Mouse (Mus musculus) neural tube, embryonic 14.5 days (tissue): ENCODE results near the gene Slc22a4. TPM values are rescaled to one million over a fixed set of nuclear protein-coding genes. Genes with fewer than 3 reads are reported as not detected.

Experiments used
- ATAC-seq: fragments of 200-750 bp; cut with Nextera tagmentation; 2 replicates; pipeline ENCODE4 v1.8.0; 2017; ENCODE audit warnings: low read depth, mild to moderate bottlenecking, moderate TSS enrichment, moderate library complexity
- H3K27ac ChIP-seq: fragments of 300-500 bp; sonication (generic); 2 replicates; pipeline ENCODE4 v1.5.1; 2014; ENCODE audit warnings: low read depth, mild to moderate bottlenecking, control low read depth, low read length, moderate library complexity, mixed read lengths
- H3K27me3 ChIP-seq: fragments of 300-500 bp; sonication (generic); 2 replicates; pipeline ENCODE4 v1.6.1; 2014; ENCODE audit warnings: low read length; ENCODE audit not compliant: control insufficient read depth, insufficient read depth
- H3K36me3 ChIP-seq: fragments of 300-500 bp; sonication (generic); 2 replicates; pipeline ENCODE4 v1.6.1; 2014; ENCODE audit warnings: low read length, mixed read lengths; ENCODE audit not compliant: control insufficient read depth, insufficient read depth
- H3K4me1 ChIP-seq: fragments of 300-500 bp; sonication (generic); 2 replicates; pipeline ENCODE4 v1.6.1; 2014; ENCODE audit warnings: low read length; ENCODE audit not compliant: control insufficient read depth, insufficient read depth
- H3K4me2 ChIP-seq: fragments of 300-500 bp; sonication (generic); 2 replicates; pipeline ENCODE4 v1.6.1; 2014; ENCODE audit warnings: mild to moderate bottlenecking, low read depth, low read length, control low read depth
- H3K4me3 ChIP-seq: fragments of 300-500 bp; sonication (generic); 2 replicates; pipeline ENCODE4 v1.5.1; 2014; ENCODE audit warnings: low read depth, low read length, control low read depth, mixed read lengths
- H3K9ac ChIP-seq: fragments of 300-500 bp; sonication (generic); replicated peaks from 2 replicates; pipeline ENCODE4 v1.6.1; 2014; ENCODE audit warnings: low read depth, mild to moderate bottlenecking, control low read depth, low read length, mixed read lengths
- H3K9me3 ChIP-seq: fragments of 300-500 bp; sonication (generic); 2 replicates; pipeline ENCODE4 v1.6.1; 2016; ENCODE audit warnings: low read length; ENCODE audit not compliant: control insufficient read depth
- WGBS: fragments of 180-500 bp; shearing (Covaris S2); extraction: QIAGEN DNeasy Blood & Tissue Kit; methylation state at CpG from one replicate; pipeline ENCODE4 v1.1.7; 2014; 5-methylcytosine and 5-hydroxymethylcytosine counted together
- polyA plus RNA-seq: library from polyadenylated mRNA; unstranded; fragments of >200 nt; fragmentation: Nextera tagmentation; extraction: Ambion mirVana; gene quantifications from 2 replicates; pipeline ENCODE4 v1.2.1, GENCODE M21; 2014

Slc22a4 gene
- polyA plus RNA-seq, 1 experiment from 2014 or later = 6.1 TPM

GRCm38 (mm10) chr11:54060316-54060715 is 32.4 kb upstream of the Slc22a4 start:
- peaks cover 18% of the 10 kb centered on the region for H3K4me1 ChIP-seq
- 24% methylated on average over 9 of the region's 9 CpGs for WGBS
- ATAC-seq = no peak
- H3K4me2 ChIP-seq = no peak overlapping the region
- no peaks in the 10 kb centered on the region for H3K36me3 ChIP-seq
- H3K27ac ChIP-seq = no peak overlapping the region
- no peak overlapping the region for H3K9ac ChIP-seq
- no peaks in the 10 kb centered on the region for H3K9me3 ChIP-seq
- no peaks in the 10 kb centered on the region for H3K27me3 ChIP-seq
- no peak overlapping the region for H3K4me3 ChIP-seq

GRCm38 (mm10) chr11:54059526-54059925 is 31.6 kb upstream of the Slc22a4 start:
- Histone ChIP-seq H3K27me3 (no peaks in the 10 kb centered on the region), H3K9me3 (no peaks in the 10 kb centered on the region), H3K4me3 (no peak overlapping the region), H3K36me3 (no peaks in the 10 kb centered on the region), H3K4me1 (peaks cover 18% of the 10 kb centered on the region), H3K4me2 (no peak overlapping the region), H3K27ac (no peak overlapping the region), H3K9ac (no peak overlapping the region)
- ATAC-seq = no peak
- 50% methylated on average over 1 of the region's 1 CpGs for WGBS

GRCm38 (mm10) chr11:54058643-54059042 is 30.8 kb upstream of the Slc22a4 start:
- H3K4me2 ChIP-seq = no peak overlapping the region
- peak overlapping the region; percentile 57 for H3K27ac ChIP-seq
- no peaks in the 10 kb centered on the region for H3K36me3 ChIP-seq
- H3K4me3 ChIP-seq = no peak overlapping the region
- no peak overlapping the region for H3K9ac ChIP-seq
- H3K27me3 ChIP-seq = no peaks in the 10 kb centered on the region
- 13% methylated on average over 6 of the region's 6 CpGs for WGBS
- peak; percentile 36; the same call in 1 of the 2 replicates for ATAC-seq
- H3K9me3 ChIP-seq = no peaks in the 10 kb centered on the region
- H3K4me1 ChIP-seq = peaks cover 18% of the 10 kb centered on the region

- peak overlapping the region; percentile 57 for H3K27ac ChIP-seq
These were observed 30.2 kb upstream of the Slc22a4 start for GRCm38 (mm10) chr11:54058056-54058617.

GRCm38 (mm10) chr11:54057428-54057827 is 29.5 kb upstream of the Slc22a4 start:
- WGBS = 10% methylated on average over 2 of the region's 2 CpGs
- Histone ChIP-seq H3K4me3 (no peak overlapping the region), H3K9me3 (no peaks in the 10 kb centered on the region), H3K9ac (no peak overlapping the region), H3K27me3 (no peaks in the 10 kb centered on the region), H3K4me2 (no peak overlapping the region), H3K4me1 (peaks cover 18% of the 10 kb centered on the region), H3K36me3 (no peaks in the 10 kb centered on the region), H3K27ac (no peak overlapping the region)
- no peak for ATAC-seq

More at GRCm38 (mm10) chr11:54058056-54058617, 30.2 kb upstream of the Slc22a4 start:
- ATAC-seq = peak; percentile 75
- peaks cover 18% of the 10 kb centered on the region for H3K4me1 ChIP-seq
- H3K9ac ChIP-seq = no peak overlapping the region
- no peak overlapping the region for H3K4me2 ChIP-seq
- 23% methylated on average over 10 of the region's 10 CpGs for WGBS
- H3K9me3 ChIP-seq = no peaks in the 10 kb centered on the region
- no peaks in the 10 kb centered on the region for H3K27me3 ChIP-seq
- no peaks in the 10 kb centered on the region for H3K36me3 ChIP-seq
- no peak overlapping the region for H3K4me3 ChIP-seq

- ATAC-seq = no peak
- Histone ChIP-seq H3K9ac (no peak overlapping the region), H3K9me3 (no peaks in the 10 kb centered on the region), H3K36me3 (no peaks in the 10 kb centered on the region), H3K4me1 (peaks cover 18% of the 10 kb centered on the region), H3K27me3 (no peaks in the 10 kb centered on the region), H3K4me2 (no peak overlapping the region), H3K4me3 (no peak overlapping the region), H3K27ac (no peak overlapping the region)
- whole genome bisulfite sequencing = 28% methylated on average over 8 of the region's 8 CpGs
These were observed 28.2 kb upstream of the Slc22a4 start for GRCm38 (mm10) chr11:54056132-54056531.

- no peaks in the 10 kb centered on the region for H3K9me3 ChIP-seq
- 41% methylated on average over 6 of the region's 6 CpGs for WGBS
These were observed 26.4 kb upstream of the Slc22a4 start for GRCm38 (mm10) chr11:54054257-54054656.

GRCm38 (mm10) chr11:54053090-54053489 is 25.2 kb upstream of the Slc22a4 start:
- Histone ChIP-seq H3K27ac (no peak overlapping the region), H3K27me3 (no peaks in the 10 kb centered on the region), H3K4me1 (peaks cover 5% of the 10 kb centered on the region), H3K9me3 (no peaks in the 10 kb centered on the region), H3K4me2 (no peak overlapping the region), H3K36me3 (no peaks in the 10 kb centered on the region), H3K9ac (no peak overlapping the region), H3K4me3 (no peak overlapping the region)
- ATAC-seq = no peak
- WGBS = 89% methylated on average over 7 of the region's 7 CpGs

More at GRCm38 (mm10) chr11:54054257-54054656, 26.4 kb upstream of the Slc22a4 start:
- H3K27ac ChIP-seq = no peak overlapping the region
- ATAC-seq = no peak
- peaks cover 10% of the 10 kb centered on the region for H3K4me1 ChIP-seq
- H3K36me3 ChIP-seq = no peaks in the 10 kb centered on the region
- no peaks in the 10 kb centered on the region for H3K27me3 ChIP-seq
- no peak overlapping the region for H3K4me3 ChIP-seq
- no peak overlapping the region for H3K9ac ChIP-seq
- no peak overlapping the region for H3K4me2 ChIP-seq

- Histone ChIP-seq H3K36me3 (no peaks in the 10 kb centered on the region), H3K27me3 (no peaks in the 10 kb centered on the region), H3K27ac (no peak overlapping the region), H3K4me2 (no peak overlapping the region), H3K9ac (no peak overlapping the region), H3K4me1 (no peaks in the 10 kb centered on the region; the same call in 1 of the 2 replicates), H3K9me3 (no peaks in the 10 kb centered on the region), H3K4me3 (no peak overlapping the region)
- ATAC-seq = no peak
- 95% methylated on average over 5 of the region's 5 CpGs for WGBS
These were observed 24.2 kb upstream of the Slc22a4 start for GRCm38 (mm10) chr11:54052128-54052527.
